Mouse (Mus musculus) CH12F3 (cell line): ENCODE measurements around the gene Vmn1r170.
"Not testable (repeated sequence)": the region's sequence is repeated elsewhere in the genome, so short reads cannot be mapped to it uniquely, and the experiment has no call there.

Source experiments
- in situ Hi-C: fragments of 300-500 bp; cut with MboI; formaldehyde crosslinking; loops from 2 replicates; pipeline ENCODE4 v1.14.3; 2020; ENCODE audit warnings: low sequenced_read_pairs

Vmn1r170 gene

DNA sequence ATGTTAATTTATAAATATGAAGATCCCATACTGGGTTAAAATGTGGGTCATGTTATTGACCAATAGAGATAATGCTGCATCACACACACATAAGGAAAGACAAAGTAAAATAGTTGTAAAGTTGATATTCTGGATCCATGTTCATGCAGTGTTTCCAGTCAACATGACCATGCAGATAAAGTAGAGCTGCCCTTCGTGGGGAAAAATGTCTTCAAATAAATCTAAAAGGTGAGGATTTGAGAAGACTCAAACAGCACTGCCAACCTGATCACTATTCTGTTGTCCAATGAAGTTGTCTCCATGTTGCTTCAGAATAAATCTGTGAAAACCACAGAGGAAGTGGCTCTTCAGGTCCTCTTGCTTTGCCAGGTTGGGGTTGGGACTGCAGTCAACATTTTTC lies at the start of gene Vmn1r170:
Gene Vmn1r170, plus strand, starts transcription at position 301 of the 400 bp plus-strand sequence.
- in situ Hi-C loops, result not testable (repeated sequence)

DNA sequence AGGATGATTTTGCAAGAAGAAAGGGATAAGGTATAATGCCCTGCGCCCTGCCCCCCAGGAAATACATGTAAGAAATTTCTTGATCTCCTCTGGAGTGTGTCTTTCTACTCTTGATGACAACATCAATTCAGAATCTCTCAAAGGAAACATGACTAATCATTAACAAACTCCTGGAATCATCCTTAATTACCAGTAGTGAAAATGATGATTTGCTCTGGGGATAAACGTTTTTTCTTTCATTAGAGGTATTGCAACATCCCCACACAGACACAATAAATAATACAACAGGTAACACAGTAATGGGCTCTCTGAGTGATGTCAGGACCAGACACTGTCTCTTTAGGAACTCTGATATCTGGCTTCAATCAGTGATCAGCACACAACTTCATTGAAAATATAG lies 30.7 kb upstream of the Vmn1r170 start, which contains the start of gene Vmn1r169:
Gene Vmn1r169, plus strand, starts transcription at position 301 of the 400 bp plus-strand sequence.
- in situ Hi-C loops, result not testable (repeated sequence)

DNA sequence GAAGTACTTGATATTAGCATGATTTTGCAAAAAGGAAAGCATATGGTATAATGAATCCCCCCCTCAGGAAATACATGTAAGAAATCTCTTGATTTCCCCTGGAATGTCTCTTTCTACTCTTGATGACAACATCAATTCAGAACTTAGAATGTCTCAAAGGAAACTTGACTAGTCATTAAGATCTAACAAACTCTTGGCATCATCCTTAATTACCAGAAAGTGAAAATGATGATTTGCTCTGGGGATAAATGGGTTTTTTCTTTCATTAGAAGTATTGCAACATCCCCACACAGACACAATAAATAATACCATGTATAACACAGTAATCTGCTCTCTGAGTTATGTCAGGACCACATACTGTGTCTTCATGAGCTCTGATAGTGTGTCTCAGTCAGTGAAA lies 24.4 kb downstream of the Vmn1r170 start, which contains the start of gene Vmn1r171:
Gene Vmn1r171, plus strand, starts transcription at position 301 of the 400 bp plus-strand sequence.
- in situ Hi-C loops, result no loop called here
